Mouse (Mus musculus) megakaryocyte, embryonic 14.5 days (primary cell): ENCODE results near the gene Trim29.

Source experiments
- FLI1 ChIP-seq: IDR thresholded peaks from 2 replicates; pipeline ENCODE4 v1.6.1; 2012; ENCODE audit warnings: low read length, inconsistent platforms, mixed read lengths
- GATA1 ChIP-seq: IDR thresholded peaks from 3 replicates; pipeline ENCODE4 v1.6.1; 2012; ENCODE audit warnings: mixed read lengths, low read length, inconsistent platforms, borderline replicate concordance

GRCm38 (mm10) chr9:43338067-43338466, 27.4 kb downstream of the Trim29 start:
- TF ChIP-seq GATA1, result no peak
- no peak for TF ChIP-seq FLI1
